Mouse (Mus musculus): ENCODE data around the gene Dnah6.

GRCm38 (mm10) chr6:73211602-73212001, 9.8 kb downstream of the Dnah6 start:
- TF ChIP-seq CTCF (IDR thresholded peaks at IDR 0.05; ENCODE audit: extremely low read depth, insufficient read length, insufficient replicate concordance, low read depth, low read length): no peak
- no peak for TF ChIP-seq POLR2A (IDR thresholded peaks at IDR 0.05; ENCODE audit: low read depth, low read length)
